Mouse (Mus musculus) urinary bladder, postnatal 36 days (tissue): Measurements from ENCODE around the gene Cntnap2.

ENCODE experiments used
- DNase-seq, 2 experiments: peaks; one replicate each; pipeline ENCODE4 v3.0.0; 2022; ENCODE audit warnings: low spot score in 2 of 2, mixed read lengths in 1 of 2

Cntnap2 gene

DNA sequence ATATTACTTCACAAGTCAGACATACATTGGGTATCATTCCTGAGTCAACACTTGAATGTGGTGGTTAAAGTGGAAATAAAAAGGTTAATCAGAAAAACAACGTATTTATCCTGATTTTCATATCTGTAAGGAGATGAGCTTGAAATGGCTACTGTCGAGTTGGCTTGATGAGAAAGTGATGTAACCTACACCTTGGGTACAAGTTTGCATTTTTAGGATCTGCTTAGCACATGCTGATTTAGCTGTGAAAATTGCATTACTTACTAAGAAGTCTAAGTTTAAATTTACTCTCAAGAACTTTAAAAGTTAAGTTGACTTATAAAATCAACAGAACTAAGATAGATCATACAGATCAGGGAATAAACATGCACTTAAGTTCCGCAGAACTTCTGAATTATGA is 879.1 kb downstream of the Cntnap2 start:
- DNase-seq: no peak

DNA sequence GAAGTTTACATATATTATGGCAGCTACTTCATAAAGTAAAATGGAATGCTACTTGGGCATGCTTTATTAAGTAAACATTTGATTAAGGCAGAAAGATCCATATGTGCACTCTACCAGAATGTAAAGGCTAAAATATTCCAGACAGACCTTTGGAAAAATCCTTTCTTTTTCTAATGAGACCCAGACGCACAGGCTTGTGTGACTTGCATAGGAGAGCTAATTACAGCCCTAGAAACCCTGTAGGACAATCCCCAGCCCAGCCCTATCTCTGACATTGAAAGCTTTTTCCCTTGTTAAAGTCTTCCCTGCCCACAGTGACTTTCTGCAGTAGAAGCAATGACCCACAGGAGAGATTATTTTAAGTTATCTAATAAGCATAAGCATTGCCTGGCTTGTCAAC is 879.6 kb downstream of the Cntnap2 start:
- DNase-seq: no peak

- no peak for DNase-seq
Observed at GRCm38 (mm10) chr6:45945144-45945985, 886.2 kb downstream of the Cntnap2 start.

- no peak for DNase-seq
Observed at GRCm38 (mm10) chr6:45954773-45955172, 895.6 kb downstream of the Cntnap2 start.

GRCm38 (mm10) chr6:45964494-45964893 is 905.3 kb downstream of the Cntnap2 start:
- DNase-seq: no peak

GRCm38 (mm10) chr6:45974471-45975154 is 915.5 kb downstream of the Cntnap2 start:
- no peak for DNase-seq

DNA sequence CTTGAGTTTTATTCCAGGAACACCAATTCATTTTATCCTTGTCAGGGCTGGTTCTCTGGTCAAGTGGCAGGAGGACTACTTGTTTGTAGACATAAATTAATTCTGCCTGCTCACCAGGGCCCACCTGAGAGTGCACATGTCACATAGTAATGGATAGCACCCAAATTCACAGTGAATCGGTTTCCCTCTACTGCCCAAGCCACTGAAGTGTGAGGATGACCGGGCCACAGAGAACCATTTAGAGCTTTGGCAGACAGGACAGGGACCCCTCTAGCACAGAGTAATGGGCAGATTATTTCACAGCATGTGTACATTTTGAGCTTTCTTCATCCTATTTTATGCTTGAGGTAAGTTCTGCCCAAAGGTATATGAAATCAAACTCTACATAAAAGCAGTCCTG is 920.0 kb downstream of the Cntnap2 start:
- no peak for DNase-seq

- DNase-seq: no peak
Observed at GRCm38 (mm10) chr6:45988051-45988450, 928.9 kb downstream of the Cntnap2 start.

- no peak for DNase-seq
Observed at GRCm38 (mm10) chr6:45991086-45991485, 931.9 kb downstream of the Cntnap2 start.

- DNase-seq: no peak
Observed at GRCm38 (mm10) chr6:46022515-46023143, 963.5 kb downstream of the Cntnap2 start.

GRCm38 (mm10) chr6:46031821-46032594 is 972.9 kb downstream of the Cntnap2 start:
- DNase-seq: no peak

DNA sequence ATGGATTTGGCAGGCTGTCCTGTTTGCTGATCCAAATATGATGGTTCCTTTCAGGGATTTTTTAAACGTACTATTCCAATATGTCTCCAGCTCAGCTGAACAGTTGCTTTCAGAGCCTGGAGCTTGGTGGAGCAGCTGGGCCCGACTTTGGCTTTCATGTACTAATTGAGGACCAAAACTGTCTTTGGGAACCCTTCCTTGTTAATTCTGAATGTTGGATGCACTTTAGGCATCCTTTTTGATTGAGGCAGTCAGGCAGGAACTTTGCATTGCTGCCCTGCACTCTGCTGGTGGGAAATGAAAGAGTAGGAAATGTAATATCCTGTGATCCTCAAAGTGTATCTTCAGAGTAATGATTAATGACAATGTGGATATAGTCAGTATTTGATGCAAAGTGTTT is 974.0 kb downstream of the Cntnap2 start:
- no peak for DNase-seq

GRCm38 (mm10) chr6:46040671-46041070 is 981.5 kb downstream of the Cntnap2 start:
- DNase-seq: no peak

GRCm38 (mm10) chr6:46080236-46080635 is 1021.1 kb downstream of the Cntnap2 start:
- DNase-seq: no peak

DNA sequence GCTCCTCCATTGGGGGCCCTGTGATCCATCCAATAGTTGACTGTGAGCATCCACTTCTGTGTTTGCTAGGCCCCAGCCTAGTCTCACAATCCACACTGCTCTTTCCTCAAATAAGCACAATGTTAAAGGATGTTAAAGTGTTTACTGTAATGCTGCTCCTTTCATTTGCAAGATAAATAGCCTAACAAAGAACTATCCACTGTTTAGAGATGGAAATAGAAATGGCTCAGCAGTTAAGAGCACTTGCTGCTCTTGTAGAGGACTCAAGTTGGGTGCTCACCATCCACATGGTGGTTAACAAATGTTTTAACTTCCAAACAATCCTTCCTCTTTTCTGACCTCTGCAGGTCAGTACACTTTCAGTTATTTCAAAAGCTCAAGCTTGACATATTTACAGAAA is 1022.3 kb downstream of the Cntnap2 start:
- DNase-seq: no peak

DNA sequence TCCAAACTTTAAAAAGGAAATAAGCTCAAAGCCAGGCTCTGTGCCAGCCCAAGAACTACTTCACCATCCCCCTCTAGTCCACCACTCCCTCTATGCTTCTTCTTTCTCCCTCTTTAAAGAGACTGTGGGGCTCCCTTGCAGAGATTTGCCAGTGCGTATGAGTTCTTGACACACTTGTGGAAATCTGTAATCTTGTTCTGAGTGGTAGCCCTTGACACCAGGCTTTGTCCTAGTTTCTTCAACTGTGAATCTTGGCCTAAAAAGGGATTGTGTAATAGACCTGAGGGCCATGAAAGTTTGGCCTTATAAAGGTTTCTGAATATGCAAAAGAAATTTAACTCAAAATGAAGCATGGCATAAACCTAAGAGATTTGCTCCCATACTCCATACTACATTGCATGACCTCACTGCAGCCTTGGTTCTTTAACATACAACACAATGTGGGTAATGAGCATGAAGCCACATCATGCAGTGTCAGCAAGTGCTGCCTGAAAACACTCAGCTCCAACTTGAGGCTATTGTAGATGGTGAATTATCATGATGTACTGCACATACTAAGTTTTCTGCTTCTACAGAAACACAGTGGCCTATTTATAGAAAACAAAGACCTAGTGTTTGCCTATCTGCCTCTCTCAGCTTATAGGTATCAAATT is 1084.2 kb downstream of the Cntnap2 start:
- no peak for DNase-seq

- no peak for DNase-seq
Observed at GRCm38 (mm10) chr6:46166837-46167236, 1107.7 kb downstream of the Cntnap2 start.

GRCm38 (mm10) chr6:46197298-46197697 is 1138.1 kb downstream of the Cntnap2 start:
- DNase-seq: no peak

DNA sequence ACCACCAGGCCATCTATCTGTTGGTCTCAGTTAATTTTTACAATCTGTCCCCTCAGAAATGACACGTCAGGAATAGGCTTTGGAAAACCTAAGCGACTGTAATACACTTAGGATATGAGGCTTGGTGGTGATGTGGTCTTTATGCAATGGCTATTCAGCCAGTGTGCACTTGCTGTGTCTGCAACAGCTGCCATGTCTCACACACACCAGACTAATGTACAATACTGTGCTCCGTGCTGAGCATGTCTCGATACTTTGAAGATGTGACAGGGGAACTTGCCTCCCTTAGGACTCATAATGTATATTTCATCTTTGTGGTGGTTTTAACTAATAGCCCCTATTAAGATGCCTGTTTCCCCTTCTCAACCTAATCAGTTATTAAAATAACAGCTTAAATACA is 1142.7 kb downstream of the Cntnap2 start:
- no peak for DNase-seq

DNA sequence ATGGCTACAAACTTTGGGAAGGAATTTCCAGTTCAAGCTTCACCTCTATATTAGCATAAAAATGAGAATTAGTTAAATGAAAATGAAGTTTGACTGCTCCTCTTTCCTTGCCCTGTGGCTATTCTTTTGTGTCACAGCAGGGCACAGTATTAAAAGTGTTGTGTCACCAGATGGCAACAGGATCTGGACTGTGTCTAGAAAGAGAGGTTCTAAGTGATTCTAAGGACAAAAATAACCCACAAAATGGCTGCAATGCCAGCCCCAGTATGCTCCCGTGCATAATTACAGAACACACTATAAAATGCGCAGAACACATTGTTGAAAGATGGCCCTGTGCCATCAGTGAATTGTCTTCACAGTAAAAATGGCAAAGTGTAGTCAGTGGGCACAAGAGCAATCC is 1146.4 kb downstream of the Cntnap2 start:
- no peak for DNase-seq

GRCm38 (mm10) chr6:46232889-46233288 is 1173.7 kb downstream of the Cntnap2 start:
- DNase-seq: no peak
